Mouse (Mus musculus): Measurements from ENCODE around the gene Ankdd1a. TPM values are rescaled to one million over a fixed set of nuclear protein-coding genes. Genes with fewer than 3 reads are reported as not detected.

Gene Ankdd1a
- total and polyA plus RNA-seq, 3 experiments, result 0.06 TPM; not detected in 2

DNA sequence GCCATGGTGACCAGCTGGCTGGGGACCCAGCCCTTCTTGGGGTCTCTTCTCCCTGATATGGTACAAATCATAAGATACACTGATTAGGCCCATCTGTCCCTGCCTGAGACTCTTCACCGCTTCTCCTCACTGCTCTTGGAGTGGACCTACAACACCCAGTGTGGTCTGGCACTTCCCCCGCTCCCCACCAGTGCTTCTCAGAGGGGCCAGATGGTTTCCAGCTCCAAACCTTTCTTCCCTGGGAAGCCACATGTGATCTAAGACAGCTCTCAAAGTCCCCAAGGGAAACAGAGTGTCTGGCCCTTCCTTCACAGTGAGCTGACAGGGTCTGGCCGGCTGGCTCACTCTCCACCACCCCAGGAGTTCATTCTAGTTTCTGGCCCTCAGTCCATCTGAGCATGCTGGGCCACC, 5.1 kb downstream of the Ankdd1a start:
- no peaks in the 10 kb centered on the region for H3K36me3 ChIP-seq (ENCODE audit: control insufficient read depth in 1 of 2, insufficient read depth in 2 of 2, low read length in 2 of 2)
- no peak overlapping the region for H3K4me3 ChIP-seq (ENCODE audit: control insufficient read depth in 1 of 2, insufficient read depth in 1 of 2, low read depth in 2 of 2, low read length in 2 of 2)
- no peak for TF ChIP-seq MXI1 (IDR thresholded peaks at IDR 0.05; ENCODE audit: low read depth, low read length)
- no peak for TF ChIP-seq RCOR1 (IDR thresholded peaks at IDR 0.05; ENCODE audit: low read depth, low read length)
- TF ChIP-seq USF2 (IDR thresholded peaks at IDR 0.05; ENCODE audit: borderline replicate concordance in 1 of 2, insufficient read depth in 1 of 2, low read depth in 1 of 2, low read length in 2 of 2), result no peak
- no peak for TF ChIP-seq MAX (IDR thresholded peaks at IDR 0.05; ENCODE audit: low read length)
- no peak for TF ChIP-seq POLR2AphosphoS2 (IDR thresholded peaks at IDR 0.05; ENCODE audit: low read length)
- TF ChIP-seq POLR2A (IDR thresholded peaks at IDR 0.05; ENCODE audit: control insufficient read depth in 1 of 2, insufficient read depth in 1 of 2, low read depth in 1 of 2, low read length in 2 of 2, poor library complexity in 1 of 2), result no peak
- TF ChIP-seq ZKSCAN1 (IDR thresholded peaks at IDR 0.05; ENCODE audit: low read depth, low read length), result no peak
- TF ChIP-seq E2F4 (IDR thresholded peaks at IDR 0.05; ENCODE audit: borderline replicate concordance, low read depth, low read length), result no peak
- no peak for TF ChIP-seq MYC (IDR thresholded peaks at IDR 0.05; ENCODE audit: low read depth, low read length)
- no peak for TF ChIP-seq ZNF384 (IDR thresholded peaks at IDR 0.05; ENCODE audit: low read depth, low read length)
- TF ChIP-seq SMC3 (IDR thresholded peaks at IDR 0.05; ENCODE audit: low read depth, low read length), result no peak
- TF ChIP-seq RAD21 (IDR thresholded peaks at IDR 0.05; ENCODE audit: low read depth, low read length), result no peak
- TF ChIP-seq USF1 (IDR thresholded peaks at IDR 0.05; ENCODE audit: low read depth, low read length), result no peak
- no peak for TF ChIP-seq MYB (IDR thresholded peaks at IDR 0.05; ENCODE audit: low read depth, low read length)
- H3K27me3 ChIP-seq (ENCODE audit: control insufficient read depth in 1 of 2, insufficient read depth in 2 of 2, low read length in 2 of 2), result 0 out of 4 replicates have a peak, but pooled peaks cover 0 to 2% of the 10 kb centered on the region in 2 experiments
- H3K9ac ChIP-seq (ENCODE audit: control insufficient read depth, low read depth, low read length, poor library complexity, severe bottlenecking), result no peak overlapping the region
- H3K79me2 ChIP-seq (ENCODE audit: control insufficient read depth, insufficient read depth, low read length, poor library complexity), result no peaks in the 10 kb centered on the region
- H3K4me1 ChIP-seq (ENCODE audit: control insufficient read depth in 1 of 2, insufficient read depth in 2 of 2, low read length in 2 of 2), result peaks cover 0 to 3% of the 10 kb centered on the region in 2 experiments; a peak in 1 of 4 replicates
- DNase-seq (ENCODE audit: low read depth, low spot score), result no peak
- H3K27ac ChIP-seq (ENCODE audit: control insufficient read depth, low read depth, low read length), result no peak overlapping the region
- H3K9me3 ChIP-seq (replicated peaks; ENCODE audit: insufficient read depth, low read length), result no peaks in the 10 kb centered on the region

- H3K4me3 ChIP-seq (ENCODE audit: control insufficient read depth in 1 of 2, insufficient read depth in 1 of 2, low read depth in 2 of 2, low read length in 2 of 2), result no peak overlapping the region
- H3K27me3 ChIP-seq (ENCODE audit: control insufficient read depth in 1 of 2, insufficient read depth in 2 of 2, low read length in 2 of 2), result 0 out of 4 replicates have a peak, but pooled peaks cover 0 to 2% of the 10 kb centered on the region in 2 experiments
- H3K4me1 ChIP-seq (ENCODE audit: control insufficient read depth in 1 of 2, insufficient read depth in 2 of 2, low read length in 2 of 2), result peaks cover 0 to 3% of the 10 kb centered on the region in 2 experiments; a peak in 1 of 4 replicates
These were observed 5.6 kb downstream of the Ankdd1a start for GRCm38 (mm10) chr9:65514431-65514830.

More at GRCm38 (mm10) chr9:65514431-65514830, 5.6 kb downstream of the Ankdd1a start:
- no peaks in the 10 kb centered on the region for H3K36me3 ChIP-seq (ENCODE audit: control insufficient read depth in 1 of 2, insufficient read depth in 2 of 2, low read length in 2 of 2)
- TF ChIP-seq RCOR1 (IDR thresholded peaks at IDR 0.05; ENCODE audit: low read depth, low read length) (no peak), MXI1 (IDR thresholded peaks at IDR 0.05; ENCODE audit: low read depth, low read length) (no peak), TBP (IDR thresholded peaks at IDR 0.05; ENCODE audit: low read depth, low read length) (no peak), E2F4 (IDR thresholded peaks at IDR 0.05; ENCODE audit: borderline replicate concordance, low read depth, low read length) (no peak), ZKSCAN1 (IDR thresholded peaks at IDR 0.05; ENCODE audit: low read depth, low read length) (no peak), RAD21 (IDR thresholded peaks at IDR 0.05; ENCODE audit: low read depth, low read length) (no peak), CTCF (IDR thresholded peaks at IDR 0.05 in 2 of 3, conservative IDR thresholded peaks at IDR 0.05 in 1 of 3; ENCODE audit: control insufficient read depth in 1 of 3, insufficient read depth in 1 of 3, low read depth in 2 of 3, low read length in 3 of 3, poor library complexity in 1 of 3, severe bottlenecking in 1 of 3) (no peak), NRF1 (IDR thresholded peaks at IDR 0.05; ENCODE audit: insufficient read depth, low read depth, low read length, poor library complexity, severe bottlenecking) (no peak), USF2 (IDR thresholded peaks at IDR 0.05; ENCODE audit: borderline replicate concordance in 1 of 2, insufficient read depth in 1 of 2, low read depth in 1 of 2, low read length in 2 of 2) (no peak), ELF1 (IDR thresholded peaks at IDR 0.05; ENCODE audit: low read depth, low read length) (no peak), CHD1 (IDR thresholded peaks at IDR 0.05; ENCODE audit: low read depth, low read length) (no peak), GATA1 (IDR thresholded peaks at IDR 0.05; ENCODE audit: low read depth, low read length) (no peak), BHLHE40 (IDR thresholded peaks at IDR 0.05; ENCODE audit: borderline replicate concordance, low read depth, low read length) (no peak)
- H3K27ac ChIP-seq (ENCODE audit: control insufficient read depth, low read depth, low read length), result no peak overlapping the region
- no peak for DNase-seq (ENCODE audit: low read depth, low spot score)
- H3K9me3 ChIP-seq (replicated peaks; ENCODE audit: insufficient read depth, low read length), result no peaks in the 10 kb centered on the region
- H3K9ac ChIP-seq (ENCODE audit: control insufficient read depth, low read depth, low read length, poor library complexity, severe bottlenecking), result no peak overlapping the region
- no peaks in the 10 kb centered on the region for H3K79me2 ChIP-seq (ENCODE audit: control insufficient read depth, insufficient read depth, low read length, poor library complexity)

All from MEL (cell line).